Mouse (Mus musculus): ENCODE data around the gene 4931409K22Rik. TPM values are rescaled to one million over a fixed set of nuclear protein-coding genes. Genes with fewer than 3 reads are reported as not detected.

The 4931409K22Rik gene
- total and polyA plus RNA-seq, 3 experiments: not detected

DNA sequence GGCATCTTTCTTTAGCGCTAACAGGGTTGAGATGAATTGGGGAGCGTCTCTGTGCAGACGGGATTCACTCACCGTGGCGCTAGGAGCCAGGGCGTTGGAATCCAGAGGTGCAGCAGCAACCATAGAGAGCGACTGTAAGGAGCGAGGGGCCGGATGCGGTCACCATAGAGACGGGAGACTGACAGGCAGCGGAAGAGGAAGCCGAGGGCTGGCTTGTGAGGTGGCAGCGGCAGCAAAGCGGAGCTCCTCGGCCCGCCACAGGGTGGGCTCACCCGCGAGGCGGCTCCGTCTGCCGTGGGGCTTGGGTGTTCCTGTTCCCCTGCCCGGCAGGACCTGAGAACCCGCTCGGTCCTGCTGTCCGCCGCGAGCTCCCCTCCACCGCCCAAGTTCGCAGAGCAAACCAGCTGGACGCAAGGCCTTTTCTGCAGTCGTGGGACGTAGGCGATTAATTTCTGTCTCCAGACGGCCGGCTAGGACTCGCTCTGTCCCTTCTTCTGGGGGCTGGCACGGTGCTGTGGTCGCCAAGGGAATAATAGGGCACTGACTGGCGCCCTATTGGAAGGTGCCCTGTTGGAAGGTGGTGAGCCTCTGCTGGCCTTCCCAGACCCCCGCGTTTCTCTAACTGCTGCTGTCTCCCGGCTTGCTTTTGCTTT, 30.1 kb upstream of the 4931409K22Rik start, which contains the start of gene Chpf2:
Gene Chpf2 (plus strand): TSS at position 195 of the 653 bp plus-strand sequence.
- Histone ChIP-seq H3K4me1 (ENCODE audit: control insufficient read depth in 1 of 2, insufficient read depth in 2 of 2) (peaks cover 8 to 24% of the 10 kb centered on the region in 2 experiments), H3K36me3 (replicated peaks in 1 of 2; ENCODE audit: control insufficient read depth in 1 of 2, insufficient read depth in 1 of 2, low read length in 1 of 2) (peaks cover 35 to 39% of the 10 kb centered on the region in 2 experiments), H3K9ac (ENCODE audit: insufficient read depth, low read depth) (peak within 1 kb of the TSS; percentile 77), H3K4me3 (replicated peaks in 1 of 3; ENCODE audit: low read depth in 2 of 3, low read length in 2 of 3, poor library complexity in 1 of 3) (peak within 1 kb of the TSS; percentile 88 to 98 (median 90)), H3K27ac (ENCODE audit: insufficient read depth, low read depth) (peak within 1 kb of the TSS; percentile 18; the same call in 1 of the 2 replicates), H3K9me3 (replicated peaks; ENCODE audit: low read length) (no peaks in the 10 kb centered on the region), H3K27me3 (replicated peaks) (no peaks in the 10 kb centered on the region), H3K4me2 (ENCODE audit: insufficient read depth, low read depth, poor library complexity, severe bottlenecking) (peak within 1 kb of the TSS; percentile 51), H3K79me2 (replicated peaks; ENCODE audit: control insufficient read depth, extremely low read depth, insufficient read depth, poor library complexity, severe bottlenecking) (peaks cover 19% of the 10 kb centered on the region)
- TF ChIP-seq MAX (IDR thresholded peaks at IDR 0.05; ENCODE audit: low read length): no peak; the same call in 1 of the 2 replicates
- peak; percentile 91 for TF ChIP-seq HCFC1 (IDR thresholded peaks at IDR 0.05; ENCODE audit: low read depth, low read length)
- TF ChIP-seq EP300 (IDR thresholded peaks at IDR 0.05; ENCODE audit: low read length): no peak
- TF ChIP-seq ZMIZ1 (IDR thresholded peaks at IDR 0.05; ENCODE audit: low read depth, low read length): peak; percentile 73
- TF ChIP-seq TCF12 (IDR thresholded peaks at IDR 0.05; ENCODE audit: low read depth, low read length): peak; percentile 88
- no peak for TF ChIP-seq CHD1 (IDR thresholded peaks at IDR 0.05; ENCODE audit: low read depth, low read length)
- TF ChIP-seq SMC3 (IDR thresholded peaks at IDR 0.05; ENCODE audit: low read depth, low read length): no peak
- no peak for TF ChIP-seq RCOR1 (conservative IDR thresholded peaks at IDR 0.05; ENCODE audit: low read depth, low read length)
- no peak for TF ChIP-seq MEF2A (IDR thresholded peaks at IDR 0.05; ENCODE audit: borderline replicate concordance, low read depth, low read length)
- no peak for TF ChIP-seq ZC3H11A (IDR thresholded peaks at IDR 0.05; ENCODE audit: low read depth, low read length)
- no peak for TF ChIP-seq USF1 (IDR thresholded peaks at IDR 0.05; ENCODE audit: low read depth, low read length)
- no peak for TF ChIP-seq E2F4 (IDR thresholded peaks at IDR 0.05; ENCODE audit: insufficient replicate concordance, low read depth, low read length)
- peak; percentile 87 for TF ChIP-seq POLR2A (IDR thresholded peaks at IDR 0.05; ENCODE audit: low read depth, low read length)
- no peak for TF ChIP-seq CTCF (conservative IDR thresholded peaks at IDR 0.05 in 1 of 2, IDR thresholded peaks at IDR 0.05 in 1 of 2; ENCODE audit: low read depth in 2 of 2, low read length in 2 of 2)
- no peak for TF ChIP-seq ETS1 (conservative IDR thresholded peaks at IDR 0.05; ENCODE audit: low read depth, low read length)
- TF ChIP-seq JUN (IDR thresholded peaks at IDR 0.05; ENCODE audit: insufficient read depth, low read depth, low read length): no peak
- peak; percentile 30; the same call in 1 of the 2 replicates for TF ChIP-seq IRF4 (IDR thresholded peaks at IDR 0.05; ENCODE audit: low read depth, low read length)
- no peak for TF ChIP-seq RAD21 (IDR thresholded peaks at IDR 0.05; ENCODE audit: low read depth, low read length)
- TF ChIP-seq NRF1 (IDR thresholded peaks at IDR 0.05; ENCODE audit: low read depth, low read length): 0 out of 2 replicates have a peak, but pooled peaks have one; percentile 34
- TF ChIP-seq ZKSCAN1 (IDR thresholded peaks at IDR 0.05; ENCODE audit: borderline replicate concordance, low read depth, low read length): no peak
- peak; percentile 69; the same call in 1 of the 2 replicates for TF ChIP-seq KAT2A (IDR thresholded peaks at IDR 0.05; ENCODE audit: insufficient replicate concordance, low read length)
- no peak for TF ChIP-seq BHLHE40 (IDR thresholded peaks at IDR 0.05; ENCODE audit: low read depth, low read length)
- no peak for TF ChIP-seq JUND (conservative IDR thresholded peaks at IDR 0.05; ENCODE audit: low read depth, low read length)
- TF ChIP-seq SIN3A (IDR thresholded peaks at IDR 0.05; ENCODE audit: low read length): peak; percentile 94
- TF ChIP-seq GABPA (IDR thresholded peaks at IDR 0.05; ENCODE audit: insufficient replicate concordance, low read depth, low read length): peak; percentile 40; the same call in 1 of the 2 replicates
- TF ChIP-seq MXI1 (IDR thresholded peaks at IDR 0.05; ENCODE audit: low read depth, low read length): no peak
- no peak for TF ChIP-seq MYC (IDR thresholded peaks at IDR 0.05; ENCODE audit: low read depth, low read length)
- no peak for TF ChIP-seq CHD2 (IDR thresholded peaks at IDR 0.05; ENCODE audit: low read length)
- TF ChIP-seq USF2 (conservative IDR thresholded peaks at IDR 0.05; ENCODE audit: low read depth, low read length): no peak
- peak; percentile 86 for TF ChIP-seq NELFE (IDR thresholded peaks at IDR 0.05; ENCODE audit: low read depth, low read length)
- no peak for TF ChIP-seq MAFK (IDR thresholded peaks at IDR 0.05; ENCODE audit: insufficient replicate concordance, low read length)
- no peak for TF ChIP-seq MAZ (IDR thresholded peaks at IDR 0.05; ENCODE audit: low read depth, low read length)
- no peak for TF ChIP-seq PAX5 (IDR thresholded peaks at IDR 0.05; ENCODE audit: low read length)
- no peak for TF ChIP-seq POLR2AphosphoS2 (IDR thresholded peaks at IDR 0.05; ENCODE audit: low read depth, low read length)
- TF ChIP-seq TBP (conservative IDR thresholded peaks at IDR 0.05; ENCODE audit: low read depth, low read length): peak; percentile 57; the same call in 1 of the 2 replicates
- peak; percentile 91 for TF ChIP-seq ELF1 (IDR thresholded peaks at IDR 0.05; ENCODE audit: low read depth, low read length)
- TF ChIP-seq UBTF (IDR thresholded peaks at IDR 0.05; ENCODE audit: low read depth, low read length): no peak
- no peak for TF ChIP-seq ZNF384 (IDR thresholded peaks at IDR 0.05; ENCODE audit: low read depth, low read length)
- in situ Hi-C loops (cut with MboI; ENCODE audit: low pct_ligation_motif_present, low pct_unique_long_range_greater_than_20kb, low sequenced_read_pairs) (no loop called here), dilution Hi-C loops (cut with MboI; ENCODE audit: extremely low pct_ligation_motif_present, extremely low pct_unique_long_range_greater_than_20kb, low sequenced_read_pairs) (no loop called here)
- peak; percentile 83 for DNase-seq (ENCODE audit: extremely low read depth)

Data from CH12.LX (cell line).